Mouse (Mus musculus): ENCODE measurements at regions not wholly inside any gene's neighbourhood (a gene's known extent, or its start where the extent isn't known, plus 50 kb on each side); places are given as distances from the start of the nearest gene placed in this dataset.
A peak's percentile ranks its signal among the peaks of the same experiment; 100 is the strongest.

DNA sequence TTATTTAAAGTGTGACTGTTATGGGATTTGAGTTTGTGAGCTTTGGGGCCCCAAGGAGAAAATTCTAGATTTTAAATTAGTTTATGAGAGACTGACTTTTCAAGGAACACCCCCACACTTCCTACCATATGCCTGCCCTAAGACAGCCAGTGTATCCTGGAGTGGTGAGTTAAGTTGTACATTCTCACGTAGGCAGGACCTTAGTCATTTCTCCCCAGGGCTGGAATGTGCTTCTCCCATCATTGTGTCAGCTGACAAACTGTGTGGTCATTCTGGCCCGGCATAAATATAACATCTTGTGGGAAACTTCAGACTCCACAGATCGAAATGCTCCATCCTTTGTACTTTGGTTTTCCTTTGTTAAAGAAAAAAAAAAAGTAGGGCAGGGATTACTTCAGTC is 73.1 kb upstream of the Tfpi start:
- DNase-seq = no peak
- intact Hi-C loops (cut with DNase I) = no loop called here

DNA sequence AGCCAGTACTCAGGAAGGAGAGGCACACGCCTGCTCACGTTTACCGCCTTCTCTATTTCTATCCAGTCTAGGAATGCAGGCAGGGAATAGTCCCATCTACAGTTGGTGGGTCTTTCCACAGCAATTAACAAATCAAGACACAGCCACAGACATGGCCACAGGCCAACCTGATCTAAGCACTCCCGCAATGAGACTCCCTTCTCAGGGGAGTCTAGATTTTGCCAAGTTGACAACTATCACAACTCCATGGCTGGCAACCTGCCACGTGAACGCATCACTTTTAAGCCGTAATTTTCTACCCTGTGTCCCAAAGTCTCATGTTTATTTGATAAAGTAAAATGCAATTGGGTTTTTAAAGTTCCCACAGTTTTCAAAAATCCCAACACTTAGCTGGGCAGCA is 72.0 kb upstream of the Tfpi start:
- peak; percentile 3 for DNase-seq
- intact Hi-C loops (cut with DNase I) = no loop called here

DNA sequence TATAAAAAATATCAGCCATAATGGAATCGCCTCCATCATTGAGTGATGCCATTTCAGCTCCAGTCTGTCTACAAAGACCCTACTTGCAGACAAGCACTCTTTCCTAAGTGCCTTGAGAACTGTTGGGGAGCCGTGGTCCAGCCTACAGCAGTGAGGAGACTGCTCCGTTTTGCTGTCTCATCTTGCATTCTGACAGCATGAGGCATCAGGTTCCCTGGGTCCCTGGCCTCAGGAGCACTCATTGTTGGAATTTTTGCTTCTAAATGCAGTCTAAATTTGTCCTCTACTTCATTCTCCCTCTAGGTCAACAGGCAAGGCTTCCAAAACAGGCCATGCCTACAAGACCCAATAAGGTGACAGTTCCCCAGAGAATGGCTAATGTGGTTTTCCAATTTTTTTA is 69.1 kb upstream of the Tfpi start:
- no peak for DNase-seq
- intact Hi-C loops (cut with DNase I) = no loop called here

DNA sequence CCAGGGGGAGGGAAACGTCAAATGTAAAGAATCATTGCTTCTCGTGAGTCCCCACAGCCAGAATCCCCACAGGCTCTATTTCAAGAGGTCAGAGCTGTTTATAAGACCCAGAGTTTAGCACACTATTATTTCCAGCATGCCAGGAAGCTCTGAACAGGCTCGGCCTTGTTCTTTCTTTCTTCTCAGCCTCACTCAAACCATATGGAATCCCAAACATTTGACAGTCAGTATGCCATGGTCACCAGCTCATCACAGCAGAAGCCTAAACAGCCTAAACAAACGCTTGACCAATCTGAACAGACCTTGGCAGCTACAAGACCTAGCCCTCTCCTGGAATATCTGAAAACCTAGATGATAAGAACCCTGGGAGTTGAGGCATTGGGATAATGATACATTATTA is 68.2 kb upstream of the Tfpi start:
- no peak for DNase-seq
- intact Hi-C loops (cut with DNase I) = no loop called here

DNA sequence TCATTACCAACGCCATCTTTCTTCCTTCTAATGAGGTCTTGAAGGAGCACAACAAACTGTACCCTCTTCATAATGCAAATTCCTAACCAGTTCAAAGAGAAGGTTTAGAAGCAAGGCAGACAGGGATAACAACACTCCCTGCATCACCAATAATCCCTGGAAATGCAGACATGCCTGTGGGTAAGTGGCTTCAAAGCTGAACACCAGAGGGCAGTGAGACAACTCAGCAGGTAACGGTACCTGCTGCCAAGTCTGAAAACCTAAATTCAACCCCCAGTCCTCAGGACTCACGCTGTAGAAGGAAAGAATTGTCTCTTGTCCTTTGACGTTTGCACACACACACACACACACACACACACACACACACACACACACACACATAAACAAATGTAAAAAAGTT is 67.6 kb upstream of the Tfpi start:
- intact Hi-C loops (cut with DNase I) = no loop called here
- no peak for DNase-seq

DNA sequence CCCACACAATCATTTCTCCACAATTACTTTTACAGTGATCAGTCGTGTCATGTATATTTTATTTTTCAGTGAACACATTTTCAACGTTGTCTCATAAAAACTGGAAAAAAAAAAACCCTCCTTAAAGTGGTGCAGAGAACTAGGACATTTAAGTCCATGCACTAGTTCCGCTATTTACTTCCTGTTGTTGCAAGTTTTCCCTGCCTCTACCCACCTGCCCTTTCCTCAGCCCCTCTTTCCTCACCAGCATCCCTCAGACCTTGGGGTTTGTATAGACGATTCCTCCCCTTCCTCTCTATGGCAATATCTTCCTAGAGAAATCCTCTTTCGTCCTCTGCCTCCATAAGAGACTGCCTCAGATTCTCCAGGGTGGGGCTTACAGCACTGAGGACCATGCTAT is 64.9 kb upstream of the Tfpi start:
- intact Hi-C loops (cut with DNase I) = no loop called here
- no peak for DNase-seq

DNA sequence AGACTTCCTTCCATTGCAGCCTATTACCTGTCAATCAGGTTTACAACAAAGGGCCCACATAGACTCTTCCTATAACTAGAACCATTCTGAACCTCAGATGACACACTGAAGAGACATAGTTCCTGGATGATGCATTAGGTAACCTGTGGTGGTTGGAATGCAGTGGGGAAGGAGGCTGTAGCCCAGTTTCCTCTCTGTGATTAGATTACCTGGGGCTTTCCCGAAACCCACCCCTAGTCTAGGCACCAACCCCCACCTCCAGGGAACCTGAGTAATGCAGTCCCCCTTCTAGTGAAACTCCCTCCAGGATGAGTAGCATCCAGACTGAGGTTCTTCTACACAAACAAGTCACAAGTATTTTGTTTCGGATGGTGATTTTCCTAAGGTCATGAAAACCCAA is 62.5 kb upstream of the Tfpi start:
- DNase-seq = no peak
- intact Hi-C loops (cut with DNase I) = no loop called here

DNA sequence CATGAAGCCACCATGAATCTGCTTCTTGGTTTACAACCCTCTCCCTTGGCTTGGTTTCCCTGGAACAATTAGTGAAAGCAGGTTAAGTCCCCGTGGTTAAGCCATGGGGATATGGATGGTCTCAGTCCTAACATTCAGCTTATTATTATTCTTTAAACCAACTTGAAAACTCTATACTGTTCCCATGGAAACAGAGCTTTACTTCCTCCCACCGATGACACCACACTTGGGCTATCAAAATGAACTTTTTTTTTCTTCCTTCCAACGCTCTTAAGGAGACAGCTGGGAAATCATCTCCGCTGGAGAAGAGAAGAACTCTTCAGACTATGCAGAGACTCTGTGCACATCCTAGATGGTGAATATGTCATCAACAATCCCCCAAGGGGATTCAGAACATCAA is 61.4 kb upstream of the Tfpi start:
- intact Hi-C loops (cut with DNase I) = no loop called here
- DNase-seq = no peak

DNA sequence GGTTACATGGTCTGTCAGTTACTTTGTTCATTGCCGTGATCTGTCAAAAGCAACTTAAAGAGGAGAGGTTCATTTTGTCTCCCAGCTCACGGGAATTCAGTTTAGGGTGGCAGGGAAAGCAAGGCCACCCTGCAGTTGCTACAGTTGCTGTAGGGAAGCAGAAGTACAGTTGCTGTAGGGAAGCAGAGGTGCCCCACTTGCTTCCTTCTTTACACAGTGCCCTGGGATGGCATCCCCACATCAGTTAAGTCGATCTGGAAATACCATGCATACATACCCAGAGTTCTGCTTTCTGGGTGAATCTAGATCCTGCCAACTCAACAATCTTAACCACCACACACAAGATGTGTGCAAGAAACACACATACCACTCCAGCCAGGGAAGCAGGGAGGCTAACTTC is 54.6 kb upstream of the Tfpi start:
- intact Hi-C loops (cut with DNase I) = no loop called here

DNA sequence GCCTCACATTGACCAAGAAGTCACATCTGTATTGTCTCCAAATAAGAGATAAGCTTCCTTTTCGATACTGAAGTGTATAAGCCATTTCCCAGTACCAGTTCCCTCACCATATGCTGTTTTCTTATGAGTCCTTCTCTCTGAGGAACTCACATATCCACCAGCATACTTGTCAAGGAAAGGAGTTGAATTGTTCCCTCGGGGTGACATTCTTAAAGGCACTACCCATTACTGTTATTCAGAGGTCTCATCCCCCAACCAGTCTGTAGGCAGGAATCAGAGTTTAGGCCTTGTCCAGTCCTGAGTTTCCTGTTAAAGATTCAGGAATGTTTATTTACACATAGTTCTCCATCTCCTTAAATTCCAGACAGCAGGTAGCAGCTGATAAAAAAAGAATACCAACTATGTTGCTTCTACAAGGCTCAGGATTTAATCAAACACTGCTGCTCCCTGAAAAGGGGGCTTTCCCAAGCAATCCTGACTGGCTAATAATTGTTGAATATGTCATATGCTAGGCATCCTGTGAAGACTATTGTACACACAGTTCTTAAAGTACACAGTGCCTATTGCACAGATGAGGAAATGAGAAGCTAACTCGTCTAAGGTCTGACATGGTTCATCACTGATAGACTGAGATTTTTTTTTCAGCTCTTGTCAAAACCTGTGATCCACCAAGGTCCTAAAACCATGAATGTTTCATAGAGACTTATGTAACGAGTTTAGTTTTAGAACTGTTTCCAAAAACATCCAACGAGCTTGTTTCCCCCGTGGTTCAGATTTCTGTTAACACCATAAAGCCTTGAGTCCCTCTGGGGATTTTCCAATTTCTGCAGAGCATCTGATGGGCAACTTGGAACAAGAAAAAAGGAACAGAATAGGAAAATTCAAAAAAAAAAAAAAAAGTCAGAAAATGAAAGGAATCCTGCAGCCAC is 52.5 kb upstream of the Tfpi start:
- DNase-seq = no peak
- intact Hi-C loops (cut with DNase I) = no loop called here

More for the DNA sequence above, 54.6 kb upstream of the Tfpi start:
- no peak for DNase-seq

All from left cerebral cortex, postnatal 4 days (tissue).